Mouse (Mus musculus) heart, postnatal 4 days (tissue): ENCODE measurements around the gene Abat. TPM values are rescaled to one million over a fixed set of nuclear protein-coding genes. Genes with fewer than 3 reads are reported as not detected.

Experiments
- DNase-seq: peaks from one replicate; pipeline ENCODE4 v3.0.0; 2021
- total RNA-seq, 2 experiments: library from RNA; stranded (reverse); gene quantifications; 2 replicates each; pipeline ENCODE4 v1.2.3; 2021

Gene Abat
- total RNA-seq, 2 experiments from 2014 or later: 6.3 to 7.6 TPM

DNA sequence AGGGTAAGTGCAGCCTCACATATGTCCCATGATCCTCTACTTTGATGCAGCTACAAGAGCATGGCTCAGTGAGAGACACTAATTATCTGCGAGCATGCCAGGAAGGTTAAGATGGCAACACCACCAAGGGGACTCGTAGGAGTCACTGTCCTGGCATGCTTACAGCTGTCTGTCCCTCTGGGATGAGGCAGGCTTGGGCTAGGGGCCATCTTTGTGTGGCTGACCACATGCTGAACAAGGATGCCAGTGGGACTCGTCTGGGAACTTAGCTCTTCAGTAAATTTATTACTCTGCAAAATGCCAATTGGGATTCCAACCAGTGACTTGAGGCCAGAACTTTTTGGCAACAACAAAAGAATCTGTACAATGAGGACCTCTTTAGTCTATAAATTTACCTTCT, 62.9 kb downstream of the Abat start:
- DNase-seq: no peak

- no peak for DNase-seq
Observed at GRCm38 (mm10) chr16:8576901-8577300, 63.7 kb downstream of the Abat start.

- DNase-seq: no peak
Observed at GRCm38 (mm10) chr16:8578326-8578725, 65.1 kb downstream of the Abat start.

DNA sequence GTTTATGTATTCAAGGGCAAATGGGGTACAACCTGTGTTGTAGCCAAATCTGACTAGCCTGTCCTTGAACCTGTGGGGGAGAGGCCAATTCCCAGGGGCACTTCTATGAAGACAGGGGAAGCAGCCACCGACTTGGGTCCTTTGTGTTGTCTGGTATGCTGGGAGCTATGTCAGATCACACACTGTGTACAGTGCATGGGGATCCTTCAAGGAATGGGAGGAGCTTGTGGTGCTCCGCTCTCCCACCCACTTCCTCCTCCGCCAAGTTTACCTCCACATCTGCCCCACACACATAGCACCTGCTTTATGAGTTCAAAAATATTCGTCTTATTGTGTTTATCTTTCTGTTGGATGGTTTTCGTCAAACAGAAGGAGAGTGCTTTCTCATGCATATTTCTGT, 66.3 kb downstream of the Abat start:
- no peak for DNase-seq

GRCm38 (mm10) chr16:8581661-8582239, 68.5 kb downstream of the Abat start:
- DNase-seq: no peak

DNA sequence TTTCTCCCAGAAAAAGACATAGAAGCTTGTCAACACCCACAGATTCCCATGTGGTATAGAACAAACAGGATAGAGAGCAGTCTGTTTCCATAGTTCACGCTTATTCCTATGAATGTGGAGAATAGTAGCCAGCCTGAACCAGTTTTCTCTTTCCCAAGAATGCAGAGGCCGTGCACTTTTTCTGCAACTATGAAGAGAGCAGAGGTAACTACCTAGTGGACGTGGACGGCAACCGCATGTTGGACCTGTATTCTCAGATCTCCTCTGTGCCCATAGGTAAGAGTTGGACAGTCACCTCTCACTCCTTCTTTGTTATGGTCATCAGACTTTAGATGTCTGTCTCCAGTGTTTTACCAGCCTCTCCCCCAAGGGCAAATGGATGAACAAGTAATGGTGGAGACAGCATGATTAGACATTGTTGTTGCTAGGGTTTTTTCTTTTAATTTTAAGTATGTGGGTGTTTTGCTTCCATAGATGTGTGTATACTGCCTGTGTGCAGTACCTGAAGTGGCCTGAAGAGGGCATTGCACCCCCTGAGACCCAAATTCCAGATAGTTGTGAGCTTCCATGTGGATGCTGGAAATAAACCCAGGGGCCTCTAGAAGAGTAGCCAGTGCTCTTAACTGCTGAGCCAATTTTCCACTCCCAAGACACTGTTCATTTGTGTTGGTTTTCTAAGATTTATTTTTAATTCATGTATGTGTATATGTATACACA, 69.5 kb downstream of the Abat start:
- DNase-seq: no peak

- DNase-seq: no peak
Observed at GRCm38 (mm10) chr16:8584248-8584647, 71.0 kb downstream of the Abat start.

- no peak for DNase-seq
Observed at GRCm38 (mm10) chr16:8585056-8585455, 71.8 kb downstream of the Abat start.

GRCm38 (mm10) chr16:8595411-8595810, 82.2 kb downstream of the Abat start:
- DNase-seq: peak; percentile 14

DNA sequence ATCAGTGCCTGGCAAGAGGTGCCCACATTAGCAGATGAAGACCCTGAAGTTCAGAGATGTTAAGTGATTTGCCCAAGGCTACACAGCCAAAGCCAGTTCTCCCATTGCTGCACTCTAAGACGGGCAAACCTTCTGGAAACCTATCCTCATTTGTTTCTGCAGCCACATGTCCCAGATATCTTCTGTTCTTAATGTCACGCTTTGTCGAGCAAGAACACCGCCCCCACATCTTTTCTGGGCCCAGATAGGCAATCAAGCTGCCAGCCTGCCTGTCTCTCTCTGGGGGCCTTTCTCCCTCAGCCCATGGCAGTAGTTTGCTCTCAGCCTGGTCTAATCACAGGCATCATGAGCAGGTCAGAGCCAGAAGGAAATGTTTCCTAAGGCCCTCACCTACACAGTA, 83.1 kb downstream of the Abat start:
- DNase-seq: no peak

GRCm38 (mm10) chr16:8597516-8597915, 84.3 kb downstream of the Abat start:
- DNase-seq: no peak

DNA sequence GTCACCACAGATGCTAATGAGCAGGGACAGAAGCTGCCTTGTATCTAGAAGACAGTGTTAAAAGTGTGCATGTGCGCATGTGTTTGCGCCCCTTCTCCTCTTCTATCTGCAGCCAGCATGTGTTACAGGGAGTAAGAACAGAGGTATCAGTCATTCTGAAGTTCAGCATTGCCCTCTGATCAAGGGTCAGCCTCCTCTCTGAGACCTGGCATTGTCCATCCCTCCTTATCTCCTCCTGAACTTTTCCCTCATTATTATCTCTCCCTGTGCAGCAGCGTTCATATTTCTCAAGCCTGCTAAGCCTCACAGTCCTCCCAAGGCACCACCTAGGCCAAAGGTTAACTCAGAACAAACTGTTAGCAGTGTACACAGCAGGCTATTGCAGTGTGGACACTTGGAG, 90.6 kb downstream of the Abat start:
- no peak for DNase-seq

DNA sequence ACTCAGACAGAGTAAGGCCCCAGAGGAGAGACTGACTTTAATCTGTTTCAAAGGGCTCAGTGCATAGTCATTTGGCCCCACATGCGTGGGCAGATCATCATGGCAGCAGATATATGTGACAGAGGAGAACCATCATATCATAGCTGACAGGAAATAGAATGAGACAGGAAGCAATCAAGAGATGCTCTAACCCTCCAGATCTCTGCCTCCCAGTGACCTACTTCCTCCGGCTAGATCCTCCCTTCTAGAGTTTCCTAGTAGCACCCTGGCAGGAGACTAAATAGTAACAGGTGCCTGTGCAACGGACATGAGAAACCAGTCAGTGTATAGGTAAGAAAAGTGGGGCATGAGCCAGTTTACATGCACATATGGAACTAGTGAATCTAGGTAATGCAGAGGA, 97.2 kb downstream of the Abat start:
- DNase-seq: no peak

- no peak for DNase-seq
Observed at GRCm38 (mm10) chr16:8612214-8613005, 99.2 kb downstream of the Abat start.

GRCm38 (mm10) chr16:8613039-8613438, 99.8 kb downstream of the Abat start:
- no peak for DNase-seq

DNA sequence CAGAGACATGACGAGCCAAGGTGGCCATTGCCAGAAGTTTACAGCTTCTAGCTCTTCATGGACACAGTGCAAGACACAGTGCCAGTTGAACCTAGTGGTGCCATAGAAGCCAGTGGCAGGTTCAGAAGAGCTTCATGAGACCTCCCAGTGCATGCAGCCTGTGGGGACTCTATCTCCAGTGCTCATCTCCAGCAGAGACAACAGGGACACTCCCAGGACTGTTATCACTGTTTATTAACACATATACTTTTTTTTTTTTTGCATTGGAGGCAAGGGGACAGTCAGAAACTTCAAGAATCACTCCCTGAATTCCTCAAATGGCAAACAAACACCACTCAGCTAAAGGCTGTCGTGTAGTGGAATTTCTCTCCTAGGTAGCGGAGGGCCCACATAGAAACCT, 100.2 kb downstream of the Abat start:
- DNase-seq: no peak

DNA sequence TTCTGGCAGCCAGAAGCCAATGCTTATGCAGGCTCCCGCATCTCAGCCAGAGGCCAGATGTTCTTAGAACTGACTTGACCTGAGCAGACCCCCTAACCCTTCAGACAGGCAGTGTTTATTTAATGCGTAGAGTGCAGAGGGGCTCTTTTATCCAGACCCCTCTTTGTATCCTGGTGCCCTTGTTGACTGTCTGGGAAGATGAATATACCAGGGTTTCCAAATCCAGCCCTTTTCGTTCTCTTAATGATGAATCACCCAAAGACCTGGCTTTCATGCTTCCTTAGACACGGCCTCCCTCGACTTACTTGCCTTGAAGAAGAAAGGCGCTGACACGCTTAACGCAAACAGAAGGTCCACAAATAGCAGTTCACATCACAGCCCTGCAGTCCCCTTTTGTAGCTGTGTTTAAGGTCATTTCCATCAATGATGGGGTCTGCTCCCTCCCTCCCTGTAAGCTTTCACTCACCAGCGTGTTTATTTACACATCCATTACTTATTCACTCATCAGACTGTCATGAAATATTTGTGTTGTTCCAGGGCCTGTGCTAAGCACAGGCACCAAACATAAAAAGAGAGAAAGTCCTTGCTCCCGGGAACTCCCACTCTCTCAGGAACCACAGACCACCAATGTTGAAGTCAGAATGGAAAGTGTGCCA, 106.6 kb downstream of the Abat start:
- no peak for DNase-seq

DNA sequence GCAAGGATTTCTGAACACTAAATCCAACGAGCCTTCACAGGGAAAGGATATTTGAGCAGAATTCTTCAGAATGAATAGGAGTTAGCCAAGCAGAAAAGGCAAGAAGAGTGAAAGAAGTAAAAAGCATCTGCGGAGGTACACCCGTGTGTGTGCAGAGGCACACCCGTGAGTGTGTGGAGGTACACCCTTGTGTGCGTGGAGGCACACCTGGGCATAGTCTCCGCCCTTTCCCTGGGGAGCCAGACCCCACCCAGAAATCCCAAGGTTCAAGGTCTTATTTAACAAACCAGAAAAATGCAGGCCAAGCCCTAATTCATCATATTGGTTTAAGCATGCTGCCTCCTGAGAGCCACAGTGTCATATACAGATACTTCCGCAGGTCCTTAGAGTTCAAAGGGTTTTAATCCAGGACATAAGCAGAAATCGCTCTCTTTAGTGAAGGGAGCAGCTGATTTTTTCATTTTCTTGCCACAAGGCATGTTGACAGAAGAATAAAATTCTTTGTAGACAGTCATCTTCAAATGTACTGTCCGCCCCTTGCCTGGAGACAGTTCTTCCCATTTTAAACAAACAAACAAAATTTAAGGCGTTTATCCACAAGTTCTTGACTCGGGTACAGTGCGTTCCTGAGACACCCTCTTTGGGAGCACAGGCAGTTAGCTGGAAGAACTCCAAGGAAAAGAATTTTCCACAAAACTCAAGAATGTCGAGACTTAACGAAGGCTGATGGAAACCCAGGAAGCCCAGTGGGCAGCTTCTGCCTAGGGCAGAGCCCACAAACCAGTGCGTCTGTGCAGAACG, 107.3 kb downstream of the Abat start:
- DNase-seq: no peak

DNA sequence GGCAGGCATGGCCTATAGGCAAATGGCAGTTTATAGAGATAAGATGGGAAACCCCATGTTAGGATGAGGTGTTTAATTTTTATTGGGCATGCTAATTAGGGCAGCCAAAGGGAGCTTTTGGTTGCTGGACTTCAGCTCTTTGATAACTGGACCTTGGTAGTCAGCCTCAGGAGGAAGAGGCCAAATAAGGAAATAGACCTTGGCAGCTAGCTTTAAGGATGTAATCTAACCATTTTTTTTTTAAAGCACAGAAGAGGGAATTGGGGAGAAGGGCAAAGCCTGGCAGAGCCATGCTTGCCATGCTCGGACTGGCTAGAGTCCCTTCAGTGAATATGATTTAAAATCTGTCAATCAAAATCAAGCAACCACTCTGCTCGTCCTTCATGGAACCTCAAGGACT, 117.2 kb downstream of the Abat start:
- no peak for DNase-seq

DNA sequence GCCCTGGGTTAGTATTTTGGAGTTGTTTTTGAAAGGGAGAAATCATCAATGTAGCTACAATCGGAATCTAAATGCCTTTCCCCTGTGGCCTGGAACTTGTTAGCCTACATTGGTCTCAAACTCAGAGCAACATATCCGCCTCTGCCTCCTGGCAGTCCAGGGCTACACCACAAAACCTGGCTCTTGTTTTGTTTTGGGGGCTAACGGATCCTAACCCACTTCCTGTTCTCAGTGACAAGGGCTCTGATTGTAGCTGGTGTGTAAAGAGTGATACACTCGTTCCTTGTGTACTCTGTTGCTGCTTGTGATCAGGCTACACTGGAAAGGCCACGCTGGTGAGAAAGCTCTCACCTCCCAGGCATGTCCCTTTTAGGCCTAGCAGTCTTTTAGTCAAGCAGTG, 118.2 kb downstream of the Abat start:
- DNase-seq: no peak

- DNase-seq: no peak
Observed at GRCm38 (mm10) chr16:8636867-8637216, 123.6 kb downstream of the Abat start.
